Mouse (Mus musculus): Measurements from ENCODE around the gene Rfc1. TPM values are rescaled to one million over a fixed set of nuclear protein-coding genes. Genes with fewer than 3 reads are reported as not detected.

Rfc1 gene
- polyA plus RNA-seq, 1 experiment = 10.9 TPM

DNA sequence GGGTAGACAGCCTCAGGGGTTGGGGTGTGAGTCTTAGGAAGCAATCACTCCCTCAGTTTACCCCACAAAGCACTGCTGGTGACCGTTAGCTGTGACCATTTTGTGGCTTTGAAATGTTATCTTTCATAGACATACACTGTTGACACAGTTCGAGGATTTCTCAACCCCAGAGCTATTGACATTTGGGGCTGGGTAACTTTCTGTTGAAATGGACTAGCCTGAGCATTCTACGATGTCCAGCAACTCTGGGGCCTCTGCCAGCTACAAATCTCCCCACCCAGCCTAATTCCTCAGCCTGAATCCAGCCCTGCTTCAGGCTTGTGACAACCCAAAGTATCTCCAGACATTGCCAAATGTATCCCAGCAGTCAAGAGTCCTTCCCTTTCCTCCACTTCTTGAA is 18.6 kb upstream of the Rfc1 start:
- DNase-seq = peak; percentile 4
- Histone ChIP-seq H3K27ac (ENCODE audit: insufficient read depth, low read depth, low read length) (no peak overlapping the region), H3K4me1 (ENCODE audit: control insufficient read depth, insufficient read depth, low read length) (no peaks in the 10 kb centered on the region), H3K36me3 (ENCODE audit: control insufficient read depth, insufficient read depth, low read length) (no peaks in the 10 kb centered on the region), H3K4me3 (ENCODE audit: insufficient read depth, low read depth, low read length) (no peak overlapping the region), H3K27me3 (replicated peaks; ENCODE audit: control insufficient read depth, insufficient read depth, low read length) (no peaks in the 10 kb centered on the region)
- TF ChIP-seq CTCF (conservative IDR thresholded peaks at IDR 0.05; ENCODE audit: insufficient read depth, insufficient read length, low read depth, low read length) = no peak
- no peak for TF ChIP-seq POLR2A (IDR thresholded peaks at IDR 0.05; ENCODE audit: low read depth, low read length)
- WGBS = 84% methylated on average over 3 of the region's 3 CpGs

DNA sequence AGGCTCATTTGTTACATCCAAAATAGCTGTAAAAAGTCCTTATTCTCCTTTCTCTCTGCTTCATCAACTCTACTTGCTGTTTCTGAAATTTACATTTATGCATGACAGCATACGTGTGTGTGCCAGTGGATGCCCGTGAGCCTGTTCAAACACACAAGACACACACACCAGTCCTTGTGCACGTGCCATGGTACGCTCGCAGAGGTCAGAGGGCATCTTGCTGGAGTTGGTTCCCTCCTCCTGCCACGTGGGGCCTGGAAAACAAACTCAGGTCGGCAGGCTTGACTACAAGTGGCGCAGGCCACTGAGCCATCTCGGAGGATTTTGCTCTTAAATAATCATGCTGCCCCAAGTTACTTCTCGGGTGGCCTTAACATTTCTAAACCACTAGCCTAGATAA is 15.0 kb upstream of the Rfc1 start:
- WGBS = 60% methylated on average over 10 of the region's 10 CpGs

DNA sequence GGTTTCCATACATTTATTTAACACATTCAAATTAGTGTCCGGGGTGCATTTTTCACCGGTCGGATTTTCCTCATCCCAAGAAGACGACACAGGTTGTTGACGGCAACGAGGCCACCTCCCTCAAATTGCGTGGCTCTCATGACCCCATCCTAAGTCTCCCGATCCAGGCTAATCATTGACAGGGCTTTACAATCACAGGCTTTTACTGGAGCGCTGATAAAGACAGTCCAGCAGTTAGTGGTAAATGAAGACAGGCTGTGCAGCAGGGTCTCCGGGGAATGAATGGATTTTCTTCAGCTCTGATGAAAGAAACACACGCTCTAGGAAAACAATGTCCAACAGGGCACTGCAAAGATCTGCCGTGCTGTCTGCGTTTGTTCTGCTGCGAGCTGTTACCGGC is 12.7 kb upstream of the Rfc1 start, which contains the start of gene Klb:
Klb (plus strand) TSS at position 147 of the 400 bp plus-strand sequence.
- no peak for TF ChIP-seq POLR2A (IDR thresholded peaks at IDR 0.05; ENCODE audit: low read depth, low read length)
- no peak for TF ChIP-seq CTCF (conservative IDR thresholded peaks at IDR 0.05; ENCODE audit: insufficient read depth, insufficient read length, low read depth, low read length)
- Histone ChIP-seq H3K4me1 (ENCODE audit: control insufficient read depth, insufficient read depth, low read length) (no peaks in the 10 kb centered on the region), H3K27me3 (replicated peaks; ENCODE audit: control insufficient read depth, insufficient read depth, low read length) (no peaks in the 10 kb centered on the region), H3K27ac (ENCODE audit: insufficient read depth, low read depth, low read length) (no peak within 1 kb of the TSS), H3K36me3 (ENCODE audit: control insufficient read depth, insufficient read depth, low read length) (no peaks in the 10 kb centered on the region), H3K4me3 (ENCODE audit: insufficient read depth, low read depth, low read length) (no peak within 1 kb of the TSS)
- DNase-seq = no peak
- 37% methylated on average over 15 of the region's 15 CpGs for WGBS

More for the DNA sequence above, 15.0 kb upstream of the Rfc1 start:
- no peaks in the 10 kb centered on the region for H3K27me3 ChIP-seq (replicated peaks; ENCODE audit: control insufficient read depth, insufficient read depth, low read length)
- DNase-seq = no peak
- H3K36me3 ChIP-seq (ENCODE audit: control insufficient read depth, insufficient read depth, low read length) = no peaks in the 10 kb centered on the region
- TF ChIP-seq POLR2A (IDR thresholded peaks at IDR 0.05; ENCODE audit: low read depth, low read length) (no peak), CTCF (conservative IDR thresholded peaks at IDR 0.05; ENCODE audit: insufficient read depth, insufficient read length, low read depth, low read length) (no peak)
- no peak overlapping the region for H3K27ac ChIP-seq (ENCODE audit: insufficient read depth, low read depth, low read length)
- no peaks in the 10 kb centered on the region for H3K4me1 ChIP-seq (ENCODE audit: control insufficient read depth, insufficient read depth, low read length)
- no peak overlapping the region for H3K4me3 ChIP-seq (ENCODE audit: insufficient read depth, low read depth, low read length)

DNA sequence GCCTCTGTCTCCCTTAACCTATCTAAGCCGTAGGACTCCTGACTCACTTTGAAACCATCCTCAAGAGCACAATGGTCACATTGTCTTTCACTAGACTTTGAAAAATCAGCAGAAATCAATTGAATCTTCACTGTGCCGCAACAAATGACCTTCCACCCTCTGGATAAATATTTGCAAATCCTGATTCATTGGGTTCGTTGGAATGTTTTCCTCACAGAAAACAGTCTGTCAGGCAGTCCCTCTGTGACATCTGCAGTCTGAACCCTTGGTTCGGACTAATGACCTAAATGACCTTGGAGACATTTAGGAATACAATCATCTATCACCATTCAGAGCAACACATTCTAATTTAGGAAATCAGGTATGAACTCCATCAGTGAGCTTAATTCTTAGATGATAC is 4.7 kb upstream of the Rfc1 start:
- H3K27ac ChIP-seq (ENCODE audit: insufficient read depth, low read depth, low read length) = no peak overlapping the region
- H3K27me3 ChIP-seq (replicated peaks; ENCODE audit: control insufficient read depth, insufficient read depth, low read length) = no peaks in the 10 kb centered on the region
- H3K36me3 ChIP-seq (ENCODE audit: control insufficient read depth, insufficient read depth, low read length) = no peaks in the 10 kb centered on the region
- DNase-seq = no peak
- WGBS = 60% methylated on average over 4 of the region's 4 CpGs
- H3K4me3 ChIP-seq (ENCODE audit: insufficient read depth, low read depth, low read length) = no peak overlapping the region
- TF ChIP-seq POLR2A (IDR thresholded peaks at IDR 0.05; ENCODE audit: low read depth, low read length) (no peak), CTCF (conservative IDR thresholded peaks at IDR 0.05; ENCODE audit: insufficient read depth, insufficient read length, low read depth, low read length) (no peak)
- H3K4me1 ChIP-seq (ENCODE audit: control insufficient read depth, insufficient read depth, low read length) = no peaks in the 10 kb centered on the region

DNA sequence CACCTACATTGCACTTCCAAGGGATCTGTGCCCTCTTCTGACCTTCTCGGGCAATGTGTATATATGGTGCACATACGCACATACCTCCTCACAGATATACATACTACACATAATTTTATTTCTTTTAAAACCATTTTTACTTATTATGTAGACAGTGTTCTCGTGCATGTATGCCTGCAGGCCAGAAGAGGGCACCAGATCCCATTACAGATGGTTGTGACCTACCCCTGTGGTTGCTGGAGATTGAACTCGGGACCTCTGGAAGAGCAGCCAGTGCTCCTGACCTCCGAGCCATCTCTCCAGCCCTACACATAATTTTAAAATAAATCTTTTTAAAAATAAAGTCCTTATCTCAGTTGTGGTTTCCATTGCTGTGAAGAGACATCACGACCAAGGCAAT is 2.9 kb upstream of the Rfc1 start:
- no peak for DNase-seq
- H3K36me3 ChIP-seq (ENCODE audit: control insufficient read depth, insufficient read depth, low read length) = no peaks in the 10 kb centered on the region
- TF ChIP-seq CTCF (conservative IDR thresholded peaks at IDR 0.05; ENCODE audit: insufficient read depth, insufficient read length, low read depth, low read length) = peak; percentile 45
- no peak for TF ChIP-seq POLR2A (IDR thresholded peaks at IDR 0.05; ENCODE audit: low read depth, low read length)
- no peak overlapping the region for H3K4me3 ChIP-seq (ENCODE audit: insufficient read depth, low read depth, low read length)
- 83% methylated on average over 6 of the region's 6 CpGs for WGBS
- H3K27me3 ChIP-seq (replicated peaks; ENCODE audit: control insufficient read depth, insufficient read depth, low read length) = no peaks in the 10 kb centered on the region
- H3K27ac ChIP-seq (ENCODE audit: insufficient read depth, low read depth, low read length) = no peak overlapping the region
- H3K4me1 ChIP-seq (ENCODE audit: control insufficient read depth, insufficient read depth, low read length) = no peaks in the 10 kb centered on the region

DNA sequence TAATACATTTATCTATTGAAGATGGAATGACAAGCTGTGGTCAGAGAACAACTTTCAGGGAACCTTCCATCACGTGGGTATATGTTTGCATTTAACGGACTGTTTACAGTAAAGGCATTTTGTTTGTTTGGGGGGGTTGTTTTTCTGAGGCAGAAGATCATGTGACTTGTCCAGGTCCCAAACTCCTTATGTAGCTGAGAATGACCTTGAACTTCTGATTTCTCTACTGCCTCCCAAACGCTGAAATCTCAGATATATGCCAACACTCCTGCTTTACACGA is 545 bp upstream of the Rfc1 start:
- H3K36me3 ChIP-seq (ENCODE audit: control insufficient read depth, insufficient read depth, low read length) = no peaks in the 10 kb centered on the region
- no peak overlapping the region for H3K4me3 ChIP-seq (ENCODE audit: insufficient read depth, low read depth, low read length)
- WGBS = 16% methylated on average over 4 of the region's 4 CpGs
- H3K4me1 ChIP-seq (ENCODE audit: control insufficient read depth, insufficient read depth, low read length) = no peaks in the 10 kb centered on the region
- TF ChIP-seq CTCF (conservative IDR thresholded peaks at IDR 0.05; ENCODE audit: insufficient read depth, insufficient read length, low read depth, low read length) = no peak
- no peak for TF ChIP-seq POLR2A (IDR thresholded peaks at IDR 0.05; ENCODE audit: low read depth, low read length)
- DNase-seq = no peak
- no peak overlapping the region for H3K27ac ChIP-seq (ENCODE audit: insufficient read depth, low read depth, low read length)
- H3K27me3 ChIP-seq (replicated peaks; ENCODE audit: control insufficient read depth, insufficient read depth, low read length) = no peaks in the 10 kb centered on the region

DNA sequence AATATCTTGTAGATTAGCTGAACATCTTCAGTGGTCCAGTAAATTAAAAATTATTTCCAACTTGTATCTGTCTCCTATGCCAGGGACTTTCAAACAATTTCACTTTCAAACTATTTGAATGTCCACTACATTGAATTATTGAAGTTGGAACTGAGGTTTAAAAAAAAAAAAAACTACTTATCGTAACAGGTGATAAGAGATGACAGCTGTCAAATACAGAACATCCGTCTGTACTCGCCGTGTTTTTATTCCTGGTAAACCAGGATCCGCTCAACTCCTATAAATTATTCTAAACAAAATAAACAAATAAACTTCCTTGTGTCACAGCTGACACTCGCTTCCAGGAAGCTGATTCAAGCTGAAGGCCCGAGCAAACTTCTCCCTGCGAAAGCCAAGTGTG is 682 bp downstream of the Rfc1 start:
- no peak for TF ChIP-seq CTCF (conservative IDR thresholded peaks at IDR 0.05; ENCODE audit: insufficient read depth, insufficient read length, low read depth, low read length)
- TF ChIP-seq POLR2A (IDR thresholded peaks at IDR 0.05; ENCODE audit: low read depth, low read length) = no peak
- no peak overlapping the region for H3K27ac ChIP-seq (ENCODE audit: insufficient read depth, low read depth, low read length)
- DNase-seq = no peak
- 2% methylated on average over 8 of the region's 8 CpGs for WGBS
- H3K4me3 ChIP-seq (ENCODE audit: insufficient read depth, low read depth, low read length) = peak overlapping the region; percentile 89
- no peaks in the 10 kb centered on the region for H3K36me3 ChIP-seq (ENCODE audit: control insufficient read depth, insufficient read depth, low read length)
- no peaks in the 10 kb centered on the region for H3K4me1 ChIP-seq (ENCODE audit: control insufficient read depth, insufficient read depth, low read length)
- no peaks in the 10 kb centered on the region for H3K27me3 ChIP-seq (replicated peaks; ENCODE audit: control insufficient read depth, insufficient read depth, low read length)

DNA sequence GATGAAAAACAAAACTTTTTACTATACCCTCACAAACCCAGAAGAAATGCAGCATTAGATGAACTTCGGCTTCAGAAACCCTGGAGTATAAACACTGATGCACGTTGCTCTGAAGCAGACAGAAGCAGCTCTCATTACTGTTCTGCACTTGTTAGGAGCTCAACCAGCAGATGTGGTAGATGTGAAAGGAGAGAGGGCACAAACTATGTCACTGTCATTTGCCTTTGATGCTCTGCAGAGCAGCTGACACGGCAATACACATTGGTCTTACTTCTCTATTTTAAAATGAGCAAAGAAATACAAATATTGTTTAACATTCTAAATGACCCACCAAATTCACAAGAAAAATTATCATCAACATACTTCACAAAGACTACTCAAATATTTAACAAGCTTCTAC is 5.5 kb downstream of the Rfc1 start:
- Histone ChIP-seq H3K4me3 (ENCODE audit: insufficient read depth, low read depth, low read length) (no peak overlapping the region), H3K27ac (ENCODE audit: insufficient read depth, low read depth, low read length) (no peak overlapping the region), H3K36me3 (ENCODE audit: control insufficient read depth, insufficient read depth, low read length) (no peaks in the 10 kb centered on the region), H3K4me1 (ENCODE audit: control insufficient read depth, insufficient read depth, low read length) (0 out of 2 replicates have a peak, but pooled peaks cover 3% of the 10 kb centered on the region), H3K27me3 (replicated peaks; ENCODE audit: control insufficient read depth, insufficient read depth, low read length) (no peaks in the 10 kb centered on the region)
- no peak for DNase-seq
- TF ChIP-seq POLR2A (IDR thresholded peaks at IDR 0.05; ENCODE audit: low read depth, low read length) = no peak
- TF ChIP-seq CTCF (conservative IDR thresholded peaks at IDR 0.05; ENCODE audit: insufficient read depth, insufficient read length, low read depth, low read length) = no peak
- WGBS = 72% methylated on average over 3 of the region's 3 CpGs
